Mouse (Mus musculus): Measurements from ENCODE around the gene Ipmk.

DNA sequence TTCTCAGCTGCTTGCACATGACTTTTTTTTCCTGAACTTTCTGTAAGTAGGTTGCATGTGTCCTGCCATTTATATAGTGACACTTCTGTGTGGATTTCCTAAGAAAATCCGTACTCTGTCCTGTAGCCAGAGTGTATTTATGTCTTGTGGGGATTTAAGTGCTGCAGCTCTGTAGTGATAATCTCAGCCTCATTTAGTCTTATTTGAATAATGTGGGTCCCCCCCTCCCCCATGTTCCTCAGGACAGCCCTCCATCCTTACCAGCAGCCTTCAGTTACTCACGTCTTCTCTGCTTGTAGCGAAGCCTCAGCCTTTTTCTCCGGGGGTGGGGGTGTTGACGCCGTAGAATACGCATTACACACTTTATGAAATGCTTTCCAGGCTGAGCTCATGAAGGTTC is 3.7 kb downstream of the Ipmk start:
- TF ChIP-seq CTCF (IDR thresholded peaks at IDR 0.05; ENCODE audit: borderline replicate concordance, insufficient read depth, low read depth, low read length) (no peak), POLR2A (IDR thresholded peaks at IDR 0.05; ENCODE audit: borderline replicate concordance, insufficient read depth, low read length) (no peak)

Data from cerebellum, adult 2 months (tissue).